Mouse (Mus musculus) ES-Bruce4 (cell line): ENCODE measurements at regions not wholly inside any gene's neighbourhood (a gene's known extent, or its start where the extent isn't known, plus 50 kb on each side); places are given as distances from the start of the nearest gene placed in this dataset.

Source experiments
- CTCF ChIP-seq: IDR thresholded peaks from one replicate; pipeline ENCODE4 v1.8.1; 2011; ENCODE audit warnings: low read depth, low read length
- EP300 ChIP-seq: IDR thresholded peaks from 2 replicates; pipeline ENCODE4 v1.6.1; 2011; ENCODE audit warnings: low read depth, low read length; ENCODE audit not compliant: insufficient read depth
- POLR2A ChIP-seq: IDR thresholded peaks from one replicate; pipeline ENCODE4 v1.8.1; 2011; ENCODE audit warnings: low read length; ENCODE audit not compliant: insufficient read depth

GRCm38 (mm10) chr19:36680322-36680721 is 56.1 kb downstream of the Ppp1r3c start:
- no peak for TF ChIP-seq POLR2A
- no peak for TF ChIP-seq CTCF
- TF ChIP-seq EP300, result no peak
